Mouse (Mus musculus) kidney, adult 2 months (tissue): ENCODE results near the gene Klf12. TPM values are rescaled to one million over a fixed set of nuclear protein-coding genes. Genes with fewer than 3 reads are reported as not detected.
"Not testable (repeated sequence)": the region's sequence is repeated elsewhere in the genome, so short reads cannot be mapped to it uniquely, and the experiment has no call there.

Experiments
- DNase-seq: peaks from one replicate; pipeline ENCODE4 v3.0.0; 2021
- H3K27ac ChIP-seq: fragments of 200-500 bp; 2 replicates; pipeline ENCODE4 v1.5.1; 2012; ENCODE audit warnings: low read depth, low read length, control low read depth, inconsistent platforms; ENCODE audit not compliant: insufficient read depth
- H3K27me3 ChIP-seq: fragments of 200-500 bp; replicated peaks from 2 replicates; pipeline ENCODE4 v1.6.1; 2012; ENCODE audit warnings: mild to moderate bottlenecking, moderate library complexity, low read length, inconsistent platforms; ENCODE audit not compliant: control insufficient read depth, insufficient read depth
- H3K36me3 ChIP-seq: fragments of 200-500 bp; 2 replicates; pipeline ENCODE4 v1.6.1; 2012; ENCODE audit warnings: mild to moderate bottlenecking, moderate library complexity, low read length, inconsistent platforms; ENCODE audit not compliant: control insufficient read depth, insufficient read depth
- H3K4me1 ChIP-seq: fragments of 200-500 bp; 2 replicates; pipeline ENCODE4 v1.6.1; 2011; ENCODE audit warnings: low read length; ENCODE audit not compliant: control insufficient read depth, insufficient read depth
- H3K4me3 ChIP-seq: fragments of 200-500 bp; 2 replicates; pipeline ENCODE4 v1.5.1; 2011; ENCODE audit warnings: mild to moderate bottlenecking, low read depth, low read length, control low read depth; ENCODE audit not compliant: insufficient read depth
- CTCF ChIP-seq: fragments of 200-500 bp; conservative IDR thresholded peaks from 2 replicates; pipeline ENCODE4 v1.5.1; 2011; ENCODE audit warnings: low read depth, mild to moderate bottlenecking, control low read depth, low read length, moderate library complexity, mixed read lengths; ENCODE audit not compliant: insufficient read depth, insufficient read length
- POLR2A ChIP-seq: fragments of 200-500 bp; IDR thresholded peaks from one replicate; pipeline ENCODE4 v1.6.1; 2011; ENCODE audit warnings: low read depth, low read length, control low read depth
- WGBS: fragments of 180-500 bp; shearing (Covaris S2); methylation state at CpG from one replicate; pipeline ENCODE4 v1.1.7; 2018; 5-methylcytosine and 5-hydroxymethylcytosine counted together
- polyA plus RNA-seq: library from polyadenylated mRNA; depleted of rRNA; stranded (reverse); fragments of >200 nt; gene quantifications from 2 replicates; pipeline ENCODE4 v1.2.3, GENCODE M21; 2012

Klf12 gene
- polyA plus RNA-seq, 1 experiment, result 11.0 TPM

GRCm38 (mm10) chr14:99886503-99886902, 398.0 kb downstream of the Klf12 start:
- TF ChIP-seq CTCF, result no peak
- TF ChIP-seq POLR2A, result no peak
- Histone ChIP-seq H3K27me3 (no peaks in the 10 kb centered on the region), H3K27ac (no peak overlapping the region), H3K4me1 (no peaks in the 10 kb centered on the region), H3K4me3 (no peak overlapping the region), H3K36me3 (no peaks in the 10 kb centered on the region; the same call in 1 of the 2 replicates)
- WGBS, result 90% methylated on average over 2 of the region's 2 CpGs
- no peak for DNase-seq

- H3K4me3 ChIP-seq, result no peak overlapping the region
- H3K27me3 ChIP-seq, result no peaks in the 10 kb centered on the region
- H3K27ac ChIP-seq, result no peak overlapping the region
- no peaks in the 10 kb centered on the region; the same call in 1 of the 2 replicates for H3K36me3 ChIP-seq
- TF ChIP-seq POLR2A, result no peak
- no peak for TF ChIP-seq CTCF
- H3K4me1 ChIP-seq, result no peaks in the 10 kb centered on the region
- DNase-seq, result no peak
- WGBS, result 44% methylated on average over 2 of the region's 2 CpGs
These were observed 398.9 kb downstream of the Klf12 start for GRCm38 (mm10) chr14:99885562-99885961.

GRCm38 (mm10) chr14:99885128-99885527, 399.4 kb downstream of the Klf12 start:
- no peaks in the 10 kb centered on the region for H3K4me1 ChIP-seq

GRCm38 (mm10) chr14:99876791-99877578, 407.5 kb downstream of the Klf12 start:
- no peak for TF ChIP-seq CTCF
- no peak for TF ChIP-seq POLR2A
- H3K4me3 ChIP-seq, result no peak overlapping the region
- DNase-seq, result no peak
- 85% methylated on average over 5 of the region's 5 CpGs for WGBS
- no peak overlapping the region for H3K27ac ChIP-seq
- H3K4me1 ChIP-seq, result no peaks in the 10 kb centered on the region
- H3K36me3 ChIP-seq, result no peaks in the 10 kb centered on the region
- no peaks in the 10 kb centered on the region for H3K27me3 ChIP-seq

More at GRCm38 (mm10) chr14:99885128-99885527, 399.4 kb downstream of the Klf12 start:
- no peaks in the 10 kb centered on the region for H3K27me3 ChIP-seq
- TF ChIP-seq POLR2A (no peak), CTCF (no peak)
- no peak for DNase-seq
- WGBS, result 75% methylated on average over 4 of the region's 4 CpGs
- H3K4me3 ChIP-seq, result no peak overlapping the region
- no peaks in the 10 kb centered on the region; the same call in 1 of the 2 replicates for H3K36me3 ChIP-seq
- no peak overlapping the region for H3K27ac ChIP-seq

GRCm38 (mm10) chr14:99873725-99874124, 410.8 kb downstream of the Klf12 start:
- Histone ChIP-seq H3K4me3 (no peak overlapping the region), H3K36me3 (no peaks in the 10 kb centered on the region), H3K27ac (no peak overlapping the region), H3K4me1 (no peaks in the 10 kb centered on the region), H3K27me3 (no peaks in the 10 kb centered on the region)
- no peak for TF ChIP-seq CTCF
- 92% methylated on average over 5 of the region's 5 CpGs for WGBS
- DNase-seq, result no peak

GRCm38 (mm10) chr14:99856158-99857011, 428.1 kb downstream of the Klf12 start:
- no peak for DNase-seq
- 65% methylated on average over 14 of the region's 14 CpGs for WGBS
- no peak overlapping the region for H3K4me3 ChIP-seq
- H3K4me1 ChIP-seq, result no peaks in the 10 kb centered on the region
- no peak overlapping the region for H3K27ac ChIP-seq
- TF ChIP-seq POLR2A (no peak), CTCF (no peak)
- H3K27me3 ChIP-seq, result no peaks in the 10 kb centered on the region
- H3K36me3 ChIP-seq, result no peaks in the 10 kb centered on the region

- DNase-seq, result not testable (repeated sequence)
These were observed 430.0 kb downstream of the Klf12 start for GRCm38 (mm10) chr14:99854467-99854807.

GRCm38 (mm10) chr14:99853769-99854466, 430.6 kb downstream of the Klf12 start:
- WGBS, result 72% methylated on average over 4 of the region's 4 CpGs
- H3K27me3 ChIP-seq, H3K4me1 ChIP-seq, H3K36me3 ChIP-seq, DNase-seq, H3K4me3 ChIP-seq, H3K27ac ChIP-seq: not testable (repeated sequence)

More at GRCm38 (mm10) chr14:99854467-99854807, 430.0 kb downstream of the Klf12 start:
- not testable (repeated sequence) for H3K27me3 ChIP-seq, H3K27ac ChIP-seq, H3K36me3 ChIP-seq, H3K4me1 ChIP-seq, H3K4me3 ChIP-seq
